Mouse (Mus musculus) bone marrow, adult 2 months (tissue): ENCODE data around the gene Sned1.

ENCODE experiments used
- CTCF ChIP-seq: fragments of 200-500 bp; IDR thresholded peaks from 2 replicates; pipeline ENCODE4 v1.5.1; 2011; ENCODE audit warnings: low read length, control low read depth; ENCODE audit not compliant: control insufficient read depth, insufficient read depth
- POLR2A ChIP-seq: fragments of 200-500 bp; IDR thresholded peaks from 2 replicates; pipeline ENCODE4 v1.6.1; 2011; ENCODE audit warnings: low read depth, mild to moderate bottlenecking, control low read depth, low read length, borderline replicate concordance; ENCODE audit not compliant: control insufficient read depth

- TF ChIP-seq CTCF, result no peak
- TF ChIP-seq POLR2A, result no peak
These were observed 16.9 kb downstream of the Sned1 start for GRCm38 (mm10) chr1:93252586-93252985.
